ENCODE assay signal across 14 mouse cellular contexts in genomic region chr11:101758431-101758830, GRCm38 (mm10). TPM values are rescaled to one million over a fixed set of nuclear protein-coding genes. Genes with fewer than 3 reads are reported as not detected.
DNase-seq lines count a peak whose midpoint lies in the region; ATAC-seq and TF ChIP-seq lines count a peak whose summit lies in the region.
"Had no signal": no experiment of that assay in that cellular context is flagged by ENCODE, and none has a peak within 500 bp of the region (broad histone marks: within the 10 kb centered on the region; RNA-seq: fewer than 3 reads in every experiment).

No protein-coding gene starts in this region.

- H3K27ac ChIP-seq in lung, embryonic 15.5 days = peak overlapping the region; percentile 71; the same call in 1 of the 2 replicates
- no peak overlapping the region for H3K27ac ChIP-seq in lung, postnatal 0 days (ENCODE audit: low read length)
- H3K27ac ChIP-seq: kidney, postnatal 0 days; macrophage had no signal

- no peak overlapping the region for H3K9ac ChIP-seq in lung, embryonic 15.5 days
- no peak overlapping the region for H3K9ac ChIP-seq in lung, postnatal 0 days (replicated peaks; ENCODE audit: low read depth)

- no peak for ATAC-seq in lung, embryonic 15.5 days (ENCODE audit: borderline replicate concordance, extremely low read depth, low FRiP score, low TSS enrichment)
- ATAC-seq in lung, postnatal 0 days = no peak

- TF ChIP-seq CTCF in lung, postnatal 0 days (IDR thresholded peaks at IDR 0.05) = no peak

- no peak overlapping the region for H3K4me3 ChIP-seq in lung, embryonic 15.5 days
- H3K4me3 ChIP-seq in lung, postnatal 0 days (ENCODE audit: low read depth, low read length) = no peak overlapping the region

- H3K4me1 ChIP-seq in lung, embryonic 15.5 days = peaks cover 17% of the 10 kb centered on the region; the same call in 1 of the 2 replicates
- no peaks in the 10 kb centered on the region for H3K4me1 ChIP-seq in lung, postnatal 0 days (ENCODE audit: insufficient read depth, low read depth, low read length)

- H3K27me3 ChIP-seq in lung, embryonic 15.5 days = no peaks in the 10 kb centered on the region
- H3K27me3 ChIP-seq in lung, postnatal 0 days (replicated peaks; ENCODE audit: insufficient read depth, low read length) = no peaks in the 10 kb centered on the region

- H3K9me3 ChIP-seq in lung, embryonic 15.5 days = no peaks in the 10 kb centered on the region
- H3K9me3 ChIP-seq in lung, postnatal 0 days (ENCODE audit: low read length) = no peaks in the 10 kb centered on the region

- 59% methylated on average over 5 of the region's 5 CpGs for WGBS in lung, embryonic 15.5 days
- 63% methylated on average over 5 of the region's 5 CpGs for WGBS in lung, postnatal 0 days

- H3K4me2 ChIP-seq in lung, embryonic 15.5 days = no peak overlapping the region
- no peak overlapping the region for H3K4me2 ChIP-seq in lung, postnatal 0 days (replicated peaks; ENCODE audit: low read depth, low read length)

- peaks cover 73% of the 10 kb centered on the region for H3K36me3 ChIP-seq in lung, embryonic 15.5 days
- H3K36me3 ChIP-seq in lung, postnatal 0 days (ENCODE audit: insufficient read depth, low read length) = peaks cover 29% of the 10 kb centered on the region

- peak; percentile 21 for DNase-seq in cerebellum, adult 11 months
- DNase-seq in cerebellum, adult 8-10 months = no peak
- no peak for DNase-seq in lung, postnatal 0 days (ENCODE audit: low spot score)
- DNase-seq in layer of hippocampus, adult 11-12 months (ENCODE audit: low spot score) = peak; percentile 75
- peak; percentile 23 to 45 for DNase-seq in right cerebral cortex, postnatal 36 days (ENCODE audit: low spot score in 2 of 2)
- no peak for DNase-seq in ovary, postnatal 14 days (ENCODE audit: low spot score)
- DNase-seq in gastrocnemius, postnatal 4 days (ENCODE audit: low spot score in 2 of 2) = no peak
- DNase-seq: heart, postnatal 36 days; liver; spleen, adult 18-20 months had no signal

- no peak for TF ChIP-seq EP300 in lung, postnatal 0 days (IDR thresholded peaks at IDR 0.05)

RNA-seq across cellular contexts. Expression of gene Dhx8, which starts 25.7 kb away (rescaled TPM):
- polyA plus RNA-seq in lung, embryonic 15.5 days (2015; fragmentation: Nextera tagmentation; extraction: Ambion mirVana) = 29.0 and 31.2 TPM in 2 replicates
- polyA plus RNA-seq in lung, postnatal 0 days (2015; fragmentation: Nextera tagmentation; extraction: Ambion mirVana) = 16.4 and 20.3 TPM in 2 replicates
- total RNA-seq in gastrocnemius, postnatal 4 days (2021) = 10 to 100 TPM; 22.2 to 22.8 TPM

RNA-seq across cellular contexts. Expression of gene Etv4, which starts 26.7 kb away (rescaled TPM):
- polyA plus RNA-seq in lung, embryonic 15.5 days (2015; fragmentation: Nextera tagmentation; extraction: Ambion mirVana) = 12.5 and 12.9 TPM in 2 replicates
- polyA plus RNA-seq in lung, postnatal 0 days (2015; fragmentation: Nextera tagmentation; extraction: Ambion mirVana) = 1.2 TPM in 2 replicates
- total RNA-seq in gastrocnemius, postnatal 4 days (2021) = 10 to 100 TPM; 11.3 to 15.9 TPM
- total RNA-seq: granulocyte monocyte progenitor cell, adult 5-6 weeks had no signal
- polyA plus RNA-seq: macrophage had no signal

Comparison
In these comparisons a context has a peak if more than half of its experiments do, and no peak if none do; other contexts are left out.
1. DNase-seq: peak in cerebellum, adult 11 months (single experiment), layer of hippocampus, adult 11-12 months (single experiment) and right cerebral cortex, postnatal 36 days (2 of 2); none in cerebellum, adult 8-10 months (single experiment), lung, postnatal 0 days (single experiment), ovary, postnatal 14 days (single experiment) and gastrocnemius, postnatal 4 days (0 of 2).